Mouse (Mus musculus) embryonic fibroblast, embryonic 13.5 days (primary cell): ENCODE data around the gene Negr1.

Experiments used
- CTCF ChIP-seq: IDR thresholded peaks from 2 replicates; pipeline ENCODE4 v1.5.1; 2011; ENCODE audit warnings: mild to moderate bottlenecking, control low read depth, low read length, moderate library complexity, borderline replicate concordance; ENCODE audit not compliant: insufficient read depth
- POLR2A ChIP-seq: IDR thresholded peaks from 2 replicates; pipeline ENCODE4 v1.6.1; 2011; ENCODE audit warnings: low read depth, mild to moderate bottlenecking, control low read depth, low read length, moderate library complexity

GRCm38 (mm10) chr3:157272379-157272778 lies 710.8 kb downstream of the Negr1 start:
- TF ChIP-seq CTCF (no peak), POLR2A (no peak)
